Mouse (Mus musculus) spleen, adult 10 weeks (tissue): ENCODE results near the gene Pomgnt1. TPM values are rescaled to one million over a fixed set of nuclear protein-coding genes. Genes with fewer than 3 reads are reported as not detected.

Source experiments
- polyA plus RNA-seq: library from polyadenylated mRNA; stranded (reverse); fragments of 350-450 nt; fragmentation: Illumina TruSeq; extraction: RNeasy Lipid Tissue Mini Kit (QIAGEN cat#74804); gene quantifications from one replicate; pipeline ENCODE4 v1.2.3, GENCODE M21; 2015; ENCODE audit warnings: low replicate concordance; ENCODE audit not compliant: insufficient read depth

Pomgnt1 gene
- polyA plus RNA-seq, result 34.9 TPM

DNA sequence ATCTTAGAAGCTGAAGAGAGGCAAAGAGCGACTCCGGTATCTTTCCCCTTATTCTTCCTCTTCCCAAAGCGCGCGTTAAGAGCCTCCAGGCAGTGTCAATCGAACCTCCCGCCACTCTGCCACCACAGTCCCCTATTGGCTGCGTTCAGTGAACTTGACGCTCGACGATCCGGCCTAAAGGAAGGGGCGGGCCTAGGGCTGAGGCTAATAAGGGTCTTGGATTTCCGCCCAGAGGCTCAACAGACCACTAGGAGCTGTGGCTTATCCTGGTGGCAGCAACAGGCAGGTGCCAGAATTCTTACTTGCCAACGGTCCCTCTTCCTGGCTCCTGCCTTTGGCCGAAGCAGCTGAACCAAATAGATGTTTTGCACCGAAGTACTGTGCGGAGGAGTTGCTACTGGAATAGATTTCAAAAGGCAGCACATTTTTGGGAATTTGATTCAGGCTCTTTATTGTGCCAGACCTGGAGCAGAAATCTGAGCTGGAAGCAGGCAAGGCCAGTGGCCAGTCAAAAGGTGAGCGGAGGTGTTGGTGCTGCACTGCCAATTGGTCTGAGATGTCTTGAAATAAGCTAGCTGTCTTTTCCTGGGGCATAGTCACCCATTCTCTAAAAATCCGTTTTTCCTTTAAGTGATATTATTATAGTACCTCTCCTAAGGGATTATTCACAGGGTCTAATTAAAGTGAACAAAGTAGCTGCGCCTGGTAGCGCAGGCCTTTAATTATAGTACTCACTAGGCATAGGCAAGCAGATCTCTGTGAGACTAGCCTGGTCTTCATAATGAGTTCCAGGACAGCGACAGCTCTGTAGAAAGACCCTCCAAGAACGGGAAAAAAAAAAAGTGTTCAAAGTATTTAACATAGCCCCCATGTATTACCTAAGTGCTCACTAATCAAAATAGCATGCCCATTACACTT lies at the start of gene Pomgnt1, which contains the start of gene Rad54l:
TSS of gene Pomgnt1 (plus strand) at position 239 of the 918 bp plus-strand sequence.
TSS of gene Rad54l (minus strand) at position 89 of the 918 bp plus-strand sequence.

DNA sequence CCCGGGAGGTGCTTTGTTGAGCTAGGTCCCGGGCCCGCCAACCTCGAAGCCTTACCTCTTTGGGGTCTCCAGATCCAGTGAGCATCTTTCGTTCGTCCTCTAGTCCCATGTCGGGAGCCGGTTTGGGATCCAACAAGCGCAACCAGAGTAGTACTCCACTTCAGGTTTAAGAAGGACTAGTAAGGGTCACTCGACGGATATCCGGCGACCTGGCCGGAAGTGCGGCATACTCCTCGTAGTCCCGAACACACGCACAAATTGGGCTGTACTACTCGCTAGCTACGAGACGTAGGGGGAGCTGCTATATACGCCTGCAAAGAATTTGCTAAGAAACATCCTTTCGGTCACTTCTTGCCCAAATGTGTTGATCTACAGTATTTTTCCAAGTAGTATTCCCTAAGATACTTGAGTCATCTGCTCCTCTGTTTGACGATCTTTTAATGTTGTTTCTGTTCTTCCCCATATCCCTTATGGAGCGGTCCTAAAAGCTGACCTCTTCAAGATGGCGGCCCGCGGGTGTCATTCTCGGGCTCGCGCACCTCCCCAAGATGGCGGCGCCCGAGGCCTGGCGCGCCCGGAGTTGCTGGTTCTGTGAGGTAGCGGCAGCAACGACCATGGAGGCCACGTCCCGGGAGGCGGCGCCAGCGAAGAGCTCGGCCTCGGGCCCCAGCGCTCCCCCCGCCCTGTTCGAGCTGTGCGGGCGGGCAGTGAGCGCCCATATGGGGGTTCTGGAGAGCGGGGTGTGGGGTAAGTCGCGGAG lies 48.6 kb upstream of the Pomgnt1 start, which contains the start of the genes Uqcrh and Lrrc41:
TSS of gene Uqcrh (minus strand) at position 211 of the 760 bp plus-strand sequence.
TSS of gene Lrrc41 (plus strand) at position 409 of the 760 bp plus-strand sequence.

DNA sequence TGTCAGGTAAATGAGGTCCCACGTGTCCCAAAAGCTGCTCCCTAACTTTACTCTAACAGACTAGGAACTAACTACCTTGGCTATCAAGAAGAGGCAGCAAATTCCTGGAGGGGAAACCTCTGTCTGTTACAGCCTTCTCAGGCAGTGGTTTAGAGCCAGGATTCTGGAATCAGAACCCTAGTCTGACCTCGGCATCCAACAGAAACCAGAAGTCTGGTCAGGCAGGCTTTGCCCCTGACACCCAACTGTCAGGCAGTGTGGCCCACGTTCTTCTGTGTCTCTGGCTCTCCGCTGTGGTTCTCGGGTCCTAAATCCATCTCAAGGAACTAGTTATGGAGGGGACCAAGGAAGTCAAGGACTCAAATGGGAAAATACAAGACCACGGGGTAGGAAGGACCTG lies 27.6 kb downstream of the Pomgnt1 start, which contains the start of gene Lurap1:
TSS of gene Lurap1 (minus strand) at position 101 of the 400 bp plus-strand sequence.

DNA sequence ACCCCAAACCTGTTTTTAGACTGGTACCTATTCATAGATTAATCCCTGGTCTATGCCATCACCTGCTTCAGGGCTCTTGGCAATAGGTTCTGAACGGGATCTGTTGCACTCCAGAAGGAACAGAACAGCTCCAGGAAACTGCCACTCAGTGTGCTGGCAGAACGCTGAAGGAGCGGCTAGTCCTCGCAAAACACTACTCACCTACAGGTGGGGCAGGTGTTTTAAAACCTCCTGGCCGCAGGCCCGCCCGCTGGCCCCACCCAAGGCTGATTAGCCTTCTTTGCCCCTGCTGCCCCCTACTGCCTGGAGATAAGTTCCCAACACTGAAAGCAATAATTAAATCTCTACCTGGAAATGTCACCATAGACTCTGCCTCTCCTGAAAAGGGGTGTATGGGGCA lies 43.8 kb downstream of the Pomgnt1 start, which contains the start of gene Tspan1:
TSS of gene Tspan1 (minus strand) at position 198 of the 400 bp plus-strand sequence.

DNA sequence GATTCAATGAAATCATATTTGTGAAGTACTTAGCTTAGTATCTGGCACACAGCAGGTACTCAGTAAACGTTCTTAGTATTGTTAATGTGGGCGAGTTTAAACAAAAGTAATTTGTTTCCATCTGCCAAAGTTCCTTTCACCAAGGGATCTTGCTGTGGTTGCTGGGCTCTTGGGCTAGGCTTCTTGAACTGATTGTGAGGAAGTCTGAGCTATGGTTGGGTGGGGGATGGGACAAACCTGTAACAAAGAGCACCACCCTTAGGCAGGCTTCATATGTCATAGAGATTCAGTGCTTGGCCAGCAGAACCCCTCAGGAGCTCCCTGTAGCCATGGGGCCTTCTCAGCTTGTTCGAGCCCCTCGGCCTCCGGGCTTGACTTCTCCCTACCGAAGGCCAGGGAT lies 49.4 kb downstream of the Pomgnt1 start, which contains the start of the genes 1700042G07Rik and Gm49337:
TSS of gene 1700042G07Rik (plus strand) at position 301 of the 400 bp plus-strand sequence.
TSS of gene Gm49337 (plus strand) at position 313 of the 400 bp plus-strand sequence.

Other genes starting within 250 kb of the Pomgnt1 start
- gene Kncn, start 239.4 kb upstream of the Pomgnt1 start, polyA plus RNA-seq, result not detected
- gene 6430628N08Rik, start 233.2 kb upstream of the Pomgnt1 start, polyA plus RNA-seq, result not detected
- gene Dmbx1, start 183.9 kb upstream of the Pomgnt1 start, polyA plus RNA-seq, result not detected
- gene Faah, start 105.9 kb upstream of the Pomgnt1 start, polyA plus RNA-seq, result 23.8 TPM
- 21.4 TPM for gene Nsun4, start 70.0 kb upstream of the Pomgnt1 start, polyA plus RNA-seq
- gene Uqcrh, start 48.8 kb upstream of the Pomgnt1 start, polyA plus RNA-seq, result 789 TPM
- 11.7 TPM for gene Lrrc41, start 48.6 kb upstream of the Pomgnt1 start, polyA plus RNA-seq
- 7.1 TPM for gene Rad54l, start 150 bp upstream of the Pomgnt1 start, polyA plus RNA-seq
- 3.5 TPM for gene Lurap1, start 27.5 kb downstream of the Pomgnt1 start, polyA plus RNA-seq
- gene Tspan1, start 43.8 kb downstream of the Pomgnt1 start, polyA plus RNA-seq, result not detected
- not detected for gene 1700042G07Rik, start 49.5 kb downstream of the Pomgnt1 start, polyA plus RNA-seq
- not detected for gene Gm49337, start 49.5 kb downstream of the Pomgnt1 start, polyA plus RNA-seq
- 7.0 TPM for gene Pik3r3, start 97.8 kb downstream of the Pomgnt1 start, polyA plus RNA-seq